Comparison of ENCODE assay signal across 8 mouse cellular contexts in the genomic region with DNA sequence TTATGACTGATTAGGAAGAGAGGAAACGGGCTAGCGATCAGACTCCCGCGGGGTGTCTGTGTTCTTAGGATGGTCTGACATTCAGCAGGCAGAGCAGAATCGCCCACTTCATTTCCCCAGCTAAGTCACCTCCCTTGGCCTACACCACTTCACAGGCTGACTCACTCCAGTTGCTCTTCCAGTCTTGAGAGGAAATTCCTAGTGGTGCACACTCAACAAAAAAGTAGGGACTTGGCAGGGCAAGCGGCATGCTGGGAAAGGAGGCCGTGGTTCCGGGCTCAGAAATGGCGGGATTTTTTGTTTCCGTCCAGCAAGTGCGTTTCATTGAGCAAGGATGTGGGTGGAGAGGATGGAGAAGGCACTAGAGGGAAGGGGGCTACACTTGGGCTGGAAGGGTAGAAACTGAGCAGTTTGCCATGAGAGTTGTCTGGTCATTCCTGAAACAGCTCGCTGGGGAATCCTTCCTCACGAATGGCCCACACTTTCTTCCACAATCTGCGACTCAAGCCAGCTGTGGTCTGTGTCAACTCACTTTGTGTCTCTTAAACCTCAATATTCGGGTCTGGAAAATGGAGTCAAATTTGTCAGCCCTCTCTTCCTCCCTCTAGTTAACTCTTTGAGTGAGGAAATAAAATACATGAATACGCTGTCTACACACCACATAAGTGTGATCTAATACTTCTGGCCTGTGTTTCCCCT. TPM values are rescaled to one million over a fixed set of nuclear protein-coding genes. Genes with fewer than 3 reads are reported as not detected.
DNase-seq lines count a peak whose midpoint lies in the region; ATAC-seq lines count a peak whose summit lies in the region.

No protein-coding gene starts in this region.

- DNase-seq in neural tube, embryonic 11.5 days (ENCODE audit: low spot score), result no peak
- no peak for DNase-seq in neural tube, embryonic 10.5 days (ENCODE audit: extremely low spot score, low spot score)
- DNase-seq in hindbrain, embryonic 10.5 days (ENCODE audit: low spot score), result no peak
- DNase-seq in liver, embryonic 11.5 days (ENCODE audit: low spot score), result no peak
- DNase-seq in retina, embryonic 14.5 days (ENCODE audit: low spot score), result no peak
- no peak for DNase-seq in right cerebral cortex, postnatal 10 days (ENCODE audit: low spot score in 2 of 2)

- peaks cover 6% of the 10 kb centered on the region for H3K36me3 ChIP-seq in neural tube, embryonic 11.5 days (ENCODE audit: control insufficient read depth, insufficient read depth, low read length)
- H3K36me3 ChIP-seq in forebrain, embryonic 12.5 days (replicated peaks), result peaks cover 31% of the 10 kb centered on the region
- H3K36me3 ChIP-seq in hindbrain, embryonic 10.5 days, result peaks cover 49% of the 10 kb centered on the region
- H3K36me3 ChIP-seq in liver, embryonic 11.5 days (ENCODE audit: control insufficient read depth, insufficient read depth, low read length), result peaks cover 9% of the 10 kb centered on the region
- peaks cover 17% of the 10 kb centered on the region for H3K36me3 ChIP-seq in neural tube, embryonic 13.5 days

- 77% methylated on average over 16 of the region's 16 CpGs for WGBS in neural tube, embryonic 11.5 days
- 78% methylated on average over 16 of the region's 16 CpGs for WGBS in forebrain, embryonic 12.5 days
- 77% methylated on average over 16 of the region's 16 CpGs for WGBS in hindbrain, embryonic 10.5 days
- 71% methylated on average over 16 of the region's 16 CpGs for WGBS in liver, embryonic 11.5 days
- WGBS in neural tube, embryonic 13.5 days, result 67% methylated on average over 16 of the region's 16 CpGs

- H3K9ac ChIP-seq in neural tube, embryonic 11.5 days (ENCODE audit: low read length), result peak overlapping the region; percentile 98
- peak overlapping the region; percentile 95 for H3K9ac ChIP-seq in forebrain, embryonic 12.5 days
- H3K9ac ChIP-seq in liver, embryonic 11.5 days (ENCODE audit: low read depth, low read length), result no peak overlapping the region; the same call in 1 of the 2 replicates
- peak overlapping the region; percentile 97 for H3K9ac ChIP-seq in neural tube, embryonic 13.5 days

- peak overlapping the region; percentile 90 for H3K27ac ChIP-seq in neural tube, embryonic 11.5 days (ENCODE audit: low read depth, low read length)
- peak overlapping the region; percentile 50; the same call in 1 of the 2 replicates for H3K27ac ChIP-seq in forebrain, embryonic 12.5 days
- peak overlapping the region; percentile 99 for H3K27ac ChIP-seq in hindbrain, embryonic 10.5 days
- H3K27ac ChIP-seq in liver, embryonic 11.5 days (ENCODE audit: low read depth, low read length), result no peak overlapping the region
- peak overlapping the region; percentile 92 for H3K27ac ChIP-seq in neural tube, embryonic 13.5 days (replicated peaks)

- peaks cover 17% of the 10 kb centered on the region for H3K4me1 ChIP-seq in neural tube, embryonic 11.5 days (ENCODE audit: control insufficient read depth, insufficient read depth, low read length)
- peaks cover 45% of the 10 kb centered on the region for H3K4me1 ChIP-seq in forebrain, embryonic 12.5 days
- peaks cover 73% of the 10 kb centered on the region for H3K4me1 ChIP-seq in hindbrain, embryonic 10.5 days (replicated peaks)
- H3K4me1 ChIP-seq in liver, embryonic 11.5 days (replicated peaks; ENCODE audit: control insufficient read depth, insufficient read depth, low read length), result peaks cover 3% of the 10 kb centered on the region
- peaks cover 58% of the 10 kb centered on the region for H3K4me1 ChIP-seq in neural tube, embryonic 13.5 days (replicated peaks)

- H3K4me2 ChIP-seq in neural tube, embryonic 11.5 days (ENCODE audit: low read depth), result peak overlapping the region; percentile 57
- H3K4me2 ChIP-seq in forebrain, embryonic 12.5 days, result peak overlapping the region; percentile 79
- peak overlapping the region; percentile 81 for H3K4me2 ChIP-seq in liver, embryonic 11.5 days
- peak overlapping the region; percentile 66 for H3K4me2 ChIP-seq in neural tube, embryonic 13.5 days

- peak overlapping the region; percentile 93 for H3K4me3 ChIP-seq in neural tube, embryonic 11.5 days (ENCODE audit: low read depth, low read length)
- H3K4me3 ChIP-seq in forebrain, embryonic 12.5 days (replicated peaks), result peak overlapping the region; percentile 95
- peak overlapping the region; percentile 94 for H3K4me3 ChIP-seq in hindbrain, embryonic 10.5 days
- H3K4me3 ChIP-seq in liver, embryonic 11.5 days (ENCODE audit: low read depth, low read length), result peak overlapping the region; percentile 78
- peak overlapping the region; percentile 92 for H3K4me3 ChIP-seq in neural tube, embryonic 13.5 days

- no peaks in the 10 kb centered on the region for H3K27me3 ChIP-seq in neural tube, embryonic 11.5 days (ENCODE audit: control insufficient read depth, insufficient read depth, low read length)
- no peaks in the 10 kb centered on the region for H3K27me3 ChIP-seq in forebrain, embryonic 12.5 days
- no peaks in the 10 kb centered on the region for H3K27me3 ChIP-seq in hindbrain, embryonic 10.5 days (ENCODE audit: insufficient read depth, poor library complexity, severe bottlenecking)
- peaks cover 28% of the 10 kb centered on the region for H3K27me3 ChIP-seq in liver, embryonic 11.5 days (replicated peaks; ENCODE audit: control insufficient read depth, insufficient read depth, low read length)
- H3K27me3 ChIP-seq in neural tube, embryonic 13.5 days, result no peaks in the 10 kb centered on the region

- ATAC-seq in neural tube, embryonic 11.5 days (ENCODE audit: insufficient read depth, low FRiP score, low TSS enrichment), result no peak
- ATAC-seq in forebrain, embryonic 12.5 days (ENCODE audit: low FRiP score), result no peak
- ATAC-seq in liver, embryonic 11.5 days (replicated peaks; ENCODE audit: low FRiP score), result no peak
- no peak for ATAC-seq in neural tube, embryonic 13.5 days (ENCODE audit: low read depth)

- H3K9me3 ChIP-seq in neural tube, embryonic 11.5 days (ENCODE audit: control insufficient read depth, low read length), result no peaks in the 10 kb centered on the region
- no peaks in the 10 kb centered on the region for H3K9me3 ChIP-seq in forebrain, embryonic 12.5 days
- no peaks in the 10 kb centered on the region for H3K9me3 ChIP-seq in hindbrain, embryonic 10.5 days
- no peaks in the 10 kb centered on the region for H3K9me3 ChIP-seq in liver, embryonic 11.5 days (ENCODE audit: control insufficient read depth, low read length)
- no peaks in the 10 kb centered on the region for H3K9me3 ChIP-seq in neural tube, embryonic 13.5 days

RNA-seq across cellular contexts. Expression of a gene that starts 1.5 kb away (rescaled TPM):
- polyA plus RNA-seq in neural tube, embryonic 11.5 days (2014; fragmentation: Nextera tagmentation; extraction: Ambion mirVana), result 90.0 and 91.2 TPM in 2 replicates
- polyA plus RNA-seq in forebrain, embryonic 12.5 days (2016; fragmentation: Nextera tagmentation; extraction: Ambion mirVana), result 72.0 and 72.2 TPM in 2 replicates
- 72.6 and 77.2 TPM in 2 replicates for polyA plus RNA-seq in hindbrain, embryonic 10.5 days (2016; fragmentation: Nextera tagmentation; extraction: Ambion mirVana)
- 39.4 and 41.5 TPM in 2 replicates for polyA plus RNA-seq in liver, embryonic 11.5 days (2014; fragmentation: Nextera tagmentation; extraction: Ambion mirVana)
- 64.0 and 65.9 TPM in 2 replicates for polyA plus RNA-seq in neural tube, embryonic 13.5 days (2015; fragmentation: Nextera tagmentation; extraction: Ambion mirVana)

RNA-seq across cellular contexts. Expression of a gene that starts 44.1 kb away (rescaled TPM):
- 11.6 and 13.5 TPM in 2 replicates for polyA plus RNA-seq in neural tube, embryonic 11.5 days (2014; fragmentation: Nextera tagmentation; extraction: Ambion mirVana)
- 10.3 and 11.0 TPM in 2 replicates for polyA plus RNA-seq in forebrain, embryonic 12.5 days (2016; fragmentation: Nextera tagmentation; extraction: Ambion mirVana)
- polyA plus RNA-seq in hindbrain, embryonic 10.5 days (2016; fragmentation: Nextera tagmentation; extraction: Ambion mirVana), result 3.3 and 6.6 TPM in 2 replicates
- polyA plus RNA-seq in liver, embryonic 11.5 days (2014; fragmentation: Nextera tagmentation; extraction: Ambion mirVana), result 4.7 and 5.7 TPM in 2 replicates
- 30.2 and 34.1 TPM in 2 replicates for polyA plus RNA-seq in neural tube, embryonic 13.5 days (2015; fragmentation: Nextera tagmentation; extraction: Ambion mirVana)
